Mouse (Mus musculus): ENCODE measurements at regions not wholly inside any gene's neighbourhood (a gene's known extent, or its start where the extent isn't known, plus 50 kb on each side); places are given as distances from the start of the nearest gene placed in this dataset.

GRCm38 (mm10) chr4:89524260-89525200, 154.7 kb upstream of the Dmrta1 start:
- no peak for TF ChIP-seq POLR2A (IDR thresholded peaks at IDR 0.05; ENCODE audit: borderline replicate concordance, extremely low read depth, low read depth, low read length)
- TF ChIP-seq CTCF (IDR thresholded peaks at IDR 0.05; ENCODE audit: insufficient read depth, low read length): peak; percentile 73
